Mouse (Mus musculus) cerebellum, adult 2 months (tissue): ENCODE data around the gene Cerk. TPM values are rescaled to one million over a fixed set of nuclear protein-coding genes. Genes with fewer than 3 reads are reported as not detected.

Source experiments
- DNase-seq, 2 experiments: peaks; one replicate each; pipeline ENCODE4 v3.0.0; 2021
- H3K27ac ChIP-seq: fragments of 200-500 bp; 2 replicates; pipeline ENCODE4 v1.5.1; 2012; ENCODE audit warnings: low read length, control low read depth, inconsistent platforms; ENCODE audit not compliant: insufficient read depth
- H3K27me3 ChIP-seq: fragments of 200-500 bp; 2 replicates; pipeline ENCODE4 v1.6.1; 2012; ENCODE audit warnings: inconsistent platforms, mild to moderate bottlenecking, low read length, moderate library complexity; ENCODE audit not compliant: control insufficient read depth, insufficient read depth
- H3K4me1 ChIP-seq: fragments of 200-500 bp; 2 replicates; pipeline ENCODE4 v1.6.1; 2011; ENCODE audit warnings: low read length; ENCODE audit not compliant: control insufficient read depth, insufficient read depth
- H3K4me3 ChIP-seq: fragments of 200-500 bp; replicated peaks from 2 replicates; pipeline ENCODE3; 2011; ENCODE audit warnings: mild to moderate bottlenecking, low read depth, low read length, control low read depth; ENCODE audit not compliant: insufficient read depth
- CTCF ChIP-seq: fragments of 200-500 bp; IDR thresholded peaks from 2 replicates; pipeline ENCODE4 v1.5.1; 2011; ENCODE audit warnings: low read depth, mild to moderate bottlenecking, control low read depth, low read length, moderate library complexity, borderline replicate concordance; ENCODE audit not compliant: insufficient read depth
- POLR2A ChIP-seq: fragments of 200-500 bp; IDR thresholded peaks from 2 replicates; pipeline ENCODE4 v1.6.1; 2011; ENCODE audit warnings: low read length, control low read depth, borderline replicate concordance; ENCODE audit not compliant: insufficient read depth
- WGBS: fragments of 180-500 bp; shearing (Covaris S2); methylation state at CpG from one replicate; pipeline ENCODE4 v1.1.7; 2018; 5-methylcytosine and 5-hydroxymethylcytosine counted together
- polyA plus RNA-seq: library from polyadenylated mRNA; depleted of rRNA; stranded (reverse); fragments of >200 nt; gene quantifications from 2 replicates; pipeline ENCODE4 v1.2.3, GENCODE M21; 2012

Gene Cerk
- polyA plus RNA-seq, 1 experiment, result 152 TPM

DNA sequence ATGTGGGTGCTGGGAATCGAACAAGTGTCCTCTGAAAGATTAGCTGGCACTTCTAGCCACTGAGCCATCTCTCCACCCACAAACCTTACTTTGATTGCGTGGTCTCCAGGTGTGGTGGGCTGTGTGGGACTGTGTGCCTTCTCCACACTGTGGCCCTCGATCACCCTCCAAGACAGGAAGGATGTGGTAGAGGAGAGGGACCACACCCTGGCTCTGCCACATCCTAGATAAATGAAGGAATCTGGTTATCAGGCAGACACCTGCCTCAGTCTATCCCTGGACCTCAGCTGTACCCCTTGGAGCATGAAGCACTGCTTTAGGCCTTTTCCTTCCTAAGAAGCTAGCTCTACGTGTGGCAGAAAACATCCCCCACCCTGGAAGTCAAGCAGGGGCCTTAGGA, 62.5 kb downstream of the Cerk start:
- DNase-seq, result no peak
- Histone ChIP-seq H3K4me1 (peaks cover 35% of the 10 kb centered on the region), H3K27ac (no peak overlapping the region), H3K4me3 (no peak overlapping the region), H3K27me3 (no peaks in the 10 kb centered on the region)
- WGBS, result 93% methylated on average over 4 of the region's 4 CpGs
- TF ChIP-seq CTCF (no peak), POLR2A (no peak)

DNA sequence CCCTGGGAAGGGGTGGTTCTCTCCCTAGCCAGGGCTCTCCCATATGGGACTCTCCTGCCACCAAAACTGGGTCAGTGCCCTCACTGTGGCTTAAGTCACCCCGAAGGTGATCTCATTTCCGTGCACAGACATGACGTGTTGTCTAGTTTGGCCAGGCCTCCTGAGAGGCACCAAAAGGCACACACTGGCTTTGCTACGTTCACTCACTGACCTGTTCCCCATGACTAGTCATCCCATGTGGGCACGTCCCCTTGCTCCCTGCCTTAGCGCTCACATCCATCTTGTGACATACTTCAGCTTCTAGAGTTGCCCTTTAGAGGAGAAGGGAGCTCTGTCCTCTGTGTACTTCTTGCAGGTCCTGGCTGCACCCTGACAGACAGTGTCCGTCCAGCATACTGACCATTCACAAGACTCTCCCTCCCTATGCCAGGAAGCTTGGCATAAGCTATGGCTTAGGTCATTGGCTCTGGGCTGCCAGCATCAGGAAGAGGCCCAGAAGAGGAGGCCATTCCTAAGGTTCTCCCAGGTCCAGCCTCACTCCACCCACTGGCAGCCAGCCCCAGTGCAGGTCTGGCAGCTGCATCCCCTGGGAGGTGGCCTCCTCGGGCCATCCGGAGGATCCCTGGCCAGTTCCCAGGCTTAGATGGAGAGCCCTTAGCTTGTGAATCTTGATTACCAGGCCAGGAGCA, 63.5 kb downstream of the Cerk start:
- H3K27ac ChIP-seq, result peak overlapping the region; percentile 78
- no peak overlapping the region for H3K4me3 ChIP-seq
- WGBS, result 5% methylated on average over 9 of the region's 9 CpGs
- peaks cover 46% of the 10 kb centered on the region for H3K4me1 ChIP-seq
- peak; percentile 83 to 91 for DNase-seq
- H3K27me3 ChIP-seq, result no peaks in the 10 kb centered on the region
- no peak for TF ChIP-seq POLR2A
- TF ChIP-seq CTCF, result peak; percentile 17; the same call in 1 of the 2 replicates

DNA sequence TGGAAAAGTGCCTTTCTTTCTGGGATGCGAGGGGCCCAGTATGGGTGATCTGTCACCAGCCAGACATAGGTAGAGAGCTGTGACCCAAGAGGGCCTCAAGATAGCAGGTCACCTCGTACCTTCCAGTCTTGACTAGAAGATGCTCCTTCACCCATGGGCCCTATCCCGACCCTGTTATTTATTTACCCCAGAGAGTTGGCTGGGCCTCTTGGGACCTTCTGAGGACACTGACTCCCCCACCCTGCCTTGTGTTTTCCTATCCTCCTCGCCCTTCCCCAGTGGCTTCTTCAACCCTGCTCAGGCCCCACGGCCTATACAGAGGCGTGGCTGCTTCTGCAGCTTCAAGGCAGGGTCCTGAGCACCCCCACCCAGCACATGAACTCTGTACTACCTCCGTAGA, 66.8 kb downstream of the Cerk start:
- DNase-seq, result no peak
- no peak overlapping the region for H3K27ac ChIP-seq
- H3K4me1 ChIP-seq, result peaks cover 57% of the 10 kb centered on the region
- H3K27me3 ChIP-seq, result no peaks in the 10 kb centered on the region
- TF ChIP-seq CTCF, result no peak
- no peak overlapping the region for H3K4me3 ChIP-seq
- 93% methylated on average over 7 of the region's 7 CpGs for WGBS

DNA sequence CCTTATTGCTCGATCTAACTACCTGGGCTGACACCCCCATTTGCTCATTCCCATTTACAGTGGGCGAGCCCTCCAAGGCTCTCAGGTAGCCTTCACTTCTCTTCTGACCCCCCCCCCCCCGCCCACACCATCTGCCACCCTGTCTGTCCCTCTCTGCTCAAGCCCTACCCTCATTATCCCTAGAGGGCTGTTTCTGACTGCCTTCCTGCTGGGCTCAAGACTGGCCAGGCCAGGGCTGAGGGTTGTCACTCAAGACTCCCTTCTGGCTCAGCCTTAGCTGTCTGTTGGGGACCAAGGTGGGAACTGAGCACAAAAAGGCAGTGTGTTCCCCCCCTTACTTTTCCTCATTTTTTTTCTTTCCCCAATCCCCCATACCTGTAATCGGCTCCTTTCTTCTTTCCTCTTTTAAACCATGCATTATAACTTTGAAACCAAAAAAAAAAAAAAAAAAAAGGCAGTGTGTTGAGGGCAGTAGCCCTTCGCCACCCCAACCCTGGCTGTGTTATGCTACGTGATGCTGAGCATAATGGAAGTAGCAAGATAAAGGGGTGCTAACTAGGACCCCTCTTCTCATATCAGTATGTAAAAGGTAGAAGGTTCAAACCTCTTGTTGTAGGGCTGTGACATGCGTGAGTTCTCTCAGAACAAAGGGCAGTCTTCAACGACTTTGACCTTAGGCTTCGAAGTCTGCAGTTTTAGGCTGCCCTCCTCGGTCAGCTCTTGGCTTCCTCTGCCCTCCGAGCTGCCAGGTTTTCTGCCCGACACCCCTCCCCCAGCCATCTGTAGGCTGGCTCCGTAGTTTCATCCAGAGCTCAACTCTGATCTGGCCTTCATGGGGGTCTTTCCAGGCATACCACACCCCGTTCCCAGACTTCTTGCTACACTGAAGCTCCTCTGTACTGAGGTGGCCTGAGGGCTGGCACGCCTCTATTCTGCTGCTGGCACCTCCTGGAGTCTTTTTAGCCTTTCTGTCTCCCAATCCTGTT, 68.5 kb downstream of the Cerk start:
- Histone ChIP-seq H3K4me1 (peaks cover 55% of the 10 kb centered on the region), H3K4me3 (no peak overlapping the region), H3K27ac (peak overlapping the region; percentile 14; the same call in 1 of the 2 replicates), H3K27me3 (no peaks in the 10 kb centered on the region)
- TF ChIP-seq POLR2A (no peak), CTCF (no peak)
- peak; percentile 73 to 77 for DNase-seq
- WGBS, result 21% methylated on average over 15 of the region's 15 CpGs

DNA sequence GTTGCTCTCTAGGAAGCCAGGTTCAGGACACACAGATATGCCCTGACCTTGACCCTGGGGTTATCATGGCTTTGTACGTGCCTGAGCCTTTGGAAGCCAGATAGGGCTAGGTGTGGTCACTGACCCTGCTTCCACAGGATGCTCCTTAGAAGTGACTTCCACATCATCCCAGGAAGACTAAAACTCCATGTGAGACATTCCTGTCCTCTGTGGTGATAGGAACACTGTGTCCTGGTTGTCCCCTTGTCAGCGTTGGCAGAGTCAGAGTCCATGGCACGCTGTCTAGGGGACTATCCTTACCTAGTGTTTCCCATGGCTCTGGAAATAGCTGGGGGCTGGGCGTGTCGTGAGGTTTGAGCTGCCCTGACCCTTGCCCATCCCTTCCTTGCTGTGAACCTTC, 69.5 kb downstream of the Cerk start:
- Histone ChIP-seq H3K4me1 (peaks cover 51% of the 10 kb centered on the region), H3K27me3 (no peaks in the 10 kb centered on the region), H3K27ac (no peak overlapping the region), H3K4me3 (no peak overlapping the region)
- WGBS, result 58% methylated on average over 5 of the region's 5 CpGs
- no peak for DNase-seq
- TF ChIP-seq CTCF, result no peak
- TF ChIP-seq POLR2A, result no peak

GRCm38 (mm10) chr15:86113342-86113710, 72.6 kb downstream of the Cerk start:
- no peak for DNase-seq
- Histone ChIP-seq H3K27me3 (no peaks in the 10 kb centered on the region), H3K4me3 (no peak overlapping the region), H3K4me1 (peaks cover 66% of the 10 kb centered on the region), H3K27ac (peak overlapping the region; percentile 45)
- 28% methylated on average over 9 of the region's 9 CpGs for WGBS
- TF ChIP-seq CTCF (no peak), POLR2A (no peak)

DNA sequence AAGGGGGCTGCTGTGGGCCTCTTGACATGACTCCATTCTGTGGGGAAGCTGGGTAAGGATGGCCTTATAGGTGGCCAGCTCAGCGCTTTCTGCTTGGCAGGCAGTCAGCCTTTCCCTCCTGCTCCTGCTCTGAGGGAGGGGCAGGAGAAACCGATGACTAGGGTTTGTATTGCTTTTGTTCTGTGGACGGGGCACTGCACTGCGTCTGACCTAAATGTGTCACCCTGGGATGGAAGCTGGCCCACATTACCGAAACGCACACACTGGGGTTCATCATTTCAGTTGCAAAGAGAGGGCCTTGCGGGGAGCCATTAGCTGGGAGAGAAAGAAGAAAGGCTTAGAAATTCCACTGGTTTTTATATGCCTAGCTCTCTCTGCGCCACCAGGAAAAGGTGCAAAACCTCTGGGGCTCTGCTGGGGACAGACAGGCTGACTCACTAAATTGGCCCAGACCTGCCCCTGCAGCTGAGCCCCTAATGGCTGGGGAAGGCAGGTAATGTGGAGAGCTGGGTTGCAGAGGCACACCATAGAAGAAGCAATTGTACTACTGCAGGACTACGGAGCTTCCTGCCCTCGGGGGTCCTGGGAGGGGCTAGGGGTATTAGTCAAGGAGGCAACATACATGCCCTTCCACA, 73.1 kb downstream of the Cerk start:
- Histone ChIP-seq H3K4me3 (no peak overlapping the region), H3K27me3 (no peaks in the 10 kb centered on the region), H3K4me1 (peaks cover 63% of the 10 kb centered on the region), H3K27ac (peak overlapping the region; percentile 45)
- peak; percentile 70 to 81 for DNase-seq
- TF ChIP-seq POLR2A, result no peak
- no peak for TF ChIP-seq CTCF
- WGBS, result 7% methylated on average over 10 of the region's 10 CpGs
